Mouse (Mus musculus) left cerebral cortex, adult 6 months (tissue): ENCODE measurements around the gene Gm9195. TPM values are rescaled to one million over a fixed set of nuclear protein-coding genes. Genes with fewer than 3 reads are reported as not detected.

Experiments
- long read RNA-seq, 2 experiments: library from polyadenylated mRNA; unstranded; transcript quantifications; one replicate each; pipeline ENCODE4 v2.0.0; 2019 to 2020
- polyA plus RNA-seq: library from polyadenylated mRNA; unstranded; fragments of <200 nt; fragmentation: Nextera tagmentation; gene quantifications from 2 replicates; pipeline ENCODE4 v1.2.3, GENCODE M21; 2021

Gm9195 gene
- not detected in 2 replicates for polyA plus RNA-seq
- long read RNA-seq, experiment 1 = 0 reads
- long read RNA-seq, experiment 2 = 0 reads

GRCm38 (mm10) chr14:72491738-72492137, at the start of gene Gm9195:
Gene Gm9195 (minus strand): TSS chr14:72491838.

Other genes starting within 250 kb of the Gm9195 start
- gene Fndc3a, start 218.2 kb upstream of the Gm9195 start, polyA plus RNA-seq = 21.5 and 24.5 TPM in 2 replicates